Mouse (Mus musculus) embryonic facial prominence, embryonic 14.5 days (tissue): ENCODE data around the gene Med18. TPM values are rescaled to one million over a fixed set of nuclear protein-coding genes. Genes with fewer than 3 reads are reported as not detected.

Experiments
- ATAC-seq: fragments of 200-750 bp; cut with Nextera tagmentation; 2 replicates; pipeline ENCODE4 v1.8.0; 2017; ENCODE audit warnings: low read depth, moderate number of reproducible peaks, moderate TSS enrichment
- DNase-seq: peaks from one replicate; pipeline ENCODE4 v3.0.0-alpha.2; 2015; ENCODE audit warnings: low spot score
- H3K27ac ChIP-seq: fragments of 300-500 bp; sonication (generic); replicated peaks from 2 replicates; pipeline ENCODE4 v1.5.1; 2014; ENCODE audit warnings: low read depth, mild to moderate bottlenecking, low read length, moderate library complexity
- H3K27me3 ChIP-seq: fragments of 300-500 bp; sonication (generic); replicated peaks from 2 replicates; pipeline ENCODE4 v1.6.1; 2014; ENCODE audit warnings: low read length; ENCODE audit not compliant: control insufficient read depth, insufficient read depth
- H3K36me3 ChIP-seq: fragments of 300-500 bp; sonication (generic); 2 replicates; pipeline ENCODE4 v1.6.1; 2014; ENCODE audit warnings: low read length, mixed read lengths; ENCODE audit not compliant: control insufficient read depth, insufficient read depth
- H3K4me1 ChIP-seq: fragments of 300-500 bp; sonication (generic); 2 replicates; pipeline ENCODE4 v1.6.1; 2014; ENCODE audit warnings: antibody characterized with exemption, low read length; ENCODE audit not compliant: control insufficient read depth, insufficient read depth
- H3K4me2 ChIP-seq: fragments of 300-500 bp; sonication (generic); 2 replicates; pipeline ENCODE4 v1.6.1; 2014; ENCODE audit warnings: low read depth, mild to moderate bottlenecking, low read length, moderate library complexity, mixed read lengths
- H3K4me3 ChIP-seq: fragments of 300-500 bp; sonication (generic); 2 replicates; pipeline ENCODE4 v1.5.1; 2014; ENCODE audit warnings: low read depth, mild to moderate bottlenecking, low read length
- H3K9ac ChIP-seq: fragments of 300-500 bp; sonication (generic); 2 replicates; pipeline ENCODE4 v1.6.1; 2014; ENCODE audit warnings: low read depth, mild to moderate bottlenecking, low read length, moderate library complexity, mixed read lengths
- H3K9me3 ChIP-seq: fragments of 300-500 bp; sonication (generic); 2 replicates; pipeline ENCODE4 v1.6.1; 2016; ENCODE audit warnings: low read length; ENCODE audit not compliant: control insufficient read depth
- WGBS: fragments of 180-500 bp; shearing (Covaris S2); extraction: QIAGEN DNeasy Blood & Tissue Kit; methylation state at CpG from one replicate; pipeline ENCODE4 v1.1.7; 2014; 5-methylcytosine and 5-hydroxymethylcytosine counted together
- polyA plus RNA-seq: library from polyadenylated mRNA; unstranded; fragments of >200 nt; fragmentation: Nextera tagmentation; extraction: Ambion mirVana; gene quantifications from 2 replicates; pipeline ENCODE4 v1.2.1, GENCODE M21; 2014

Gene Med18
- polyA plus RNA-seq, 1 experiment from 2014 or later: 6.6 TPM

DNA sequence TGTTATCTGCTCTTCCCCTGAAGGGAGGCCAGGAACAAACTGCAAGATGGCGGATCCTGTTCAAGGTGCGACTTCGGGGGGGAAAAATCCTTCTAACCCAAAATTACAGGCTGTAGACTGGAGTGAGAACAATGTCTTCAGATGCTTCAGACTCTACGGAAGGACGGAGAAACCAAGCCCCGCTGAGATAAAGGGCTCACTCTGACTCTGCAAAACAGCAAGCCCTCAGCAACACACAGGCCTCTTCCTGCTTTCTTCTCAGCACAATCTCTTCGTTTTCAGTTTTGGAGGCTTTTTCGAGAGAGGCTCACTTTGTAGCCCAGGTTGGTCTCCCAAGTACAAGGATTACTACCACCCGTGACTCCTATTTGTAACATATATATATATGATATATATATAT, 9.7 kb upstream of the Med18 start:
- Histone ChIP-seq H3K9me3 (no peaks in the 10 kb centered on the region), H3K9ac (no peak overlapping the region), H3K36me3 (no peaks in the 10 kb centered on the region), H3K4me1 (no peaks in the 10 kb centered on the region), H3K4me2 (no peak overlapping the region), H3K4me3 (no peak overlapping the region), H3K27ac (no peak overlapping the region), H3K27me3 (no peaks in the 10 kb centered on the region)
- ATAC-seq (no peak), DNase-seq (no peak)
- WGBS: 86% methylated on average over 9 of the region's 9 CpGs

- ATAC-seq: no peak
- H3K4me3 ChIP-seq: no peak overlapping the region
- no peak overlapping the region for H3K27ac ChIP-seq
- H3K36me3 ChIP-seq: no peaks in the 10 kb centered on the region
- no peaks in the 10 kb centered on the region for H3K27me3 ChIP-seq
- no peak for DNase-seq
- H3K9ac ChIP-seq: no peak overlapping the region
- H3K9me3 ChIP-seq: no peaks in the 10 kb centered on the region
- no peak overlapping the region for H3K4me2 ChIP-seq
- WGBS: 0% methylated on average over 3 of the region's 3 CpGs
- H3K4me1 ChIP-seq: no peaks in the 10 kb centered on the region
Measured at GRCm38 (mm10) chr4:132469873-132470272, 6.2 kb upstream of the Med18 start.

DNA sequence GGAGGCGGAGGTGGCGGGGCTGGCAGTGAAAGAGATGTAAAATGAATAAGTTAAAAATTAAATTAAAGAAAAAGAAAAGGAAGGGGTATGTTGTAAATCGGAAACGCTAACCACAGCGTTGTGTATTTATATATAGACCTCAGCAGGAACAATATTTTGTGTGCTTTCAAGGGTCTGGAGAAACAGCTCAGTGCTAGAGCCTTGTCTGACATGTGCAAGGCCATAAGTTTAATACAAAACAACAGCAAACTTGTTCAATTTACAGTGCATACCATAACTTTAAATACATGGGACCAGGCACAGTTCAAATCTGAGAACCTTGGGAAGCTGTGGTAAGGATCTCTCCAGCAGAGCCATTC, 513 bp upstream of the Med18 start:
- H3K9ac ChIP-seq: peak overlapping the region; percentile 84
- peak overlapping the region; percentile 78 for H3K4me3 ChIP-seq
- 0 out of 2 replicates have a peak, but pooled peaks cover 10% of the 10 kb centered on the region for H3K4me1 ChIP-seq
- H3K4me2 ChIP-seq: peak overlapping the region; percentile 83
- ATAC-seq (peak; percentile 30), DNase-seq (no peak)
- peaks cover 23% of the 10 kb centered on the region for H3K36me3 ChIP-seq
- no peaks in the 10 kb centered on the region for H3K27me3 ChIP-seq
- H3K27ac ChIP-seq: peak overlapping the region; percentile 22
- no peaks in the 10 kb centered on the region for H3K9me3 ChIP-seq
- 2% methylated on average over 5 of the region's 5 CpGs for WGBS

DNA sequence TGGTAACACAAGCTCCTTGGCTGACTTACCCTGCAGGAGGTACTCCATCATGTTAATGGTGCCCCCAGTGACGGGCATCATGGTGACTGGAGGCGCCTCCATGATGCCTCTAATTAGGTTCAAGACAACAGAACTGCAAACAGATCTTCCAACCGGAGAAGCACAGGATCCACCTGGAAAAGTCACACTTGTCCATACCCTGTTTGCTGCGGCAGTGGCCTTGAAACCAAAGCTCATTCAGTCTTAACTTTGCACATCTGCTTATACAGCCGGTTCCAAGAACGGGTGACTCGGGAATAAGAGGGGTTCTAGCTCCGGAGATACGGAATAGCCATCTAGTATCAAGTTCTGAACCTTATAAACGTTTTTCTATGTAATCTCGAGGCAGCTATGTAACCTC, 885 bp downstream of the Med18 start:
- 8% methylated on average over 11 of the region's 11 CpGs for WGBS
- Histone ChIP-seq H3K36me3 (peaks cover 37% of the 10 kb centered on the region), H3K4me1 (0 out of 2 replicates have a peak, but pooled peaks cover 10% of the 10 kb centered on the region), H3K9me3 (no peaks in the 10 kb centered on the region), H3K27ac (peak overlapping the region; percentile 70; the same call in 1 of the 2 replicates), H3K27me3 (no peaks in the 10 kb centered on the region), H3K9ac (peak overlapping the region; percentile 84), H3K4me2 (peak overlapping the region; percentile 83), H3K4me3 (peak overlapping the region; percentile 78)
- DNase-seq (no peak), ATAC-seq (no peak)

DNA sequence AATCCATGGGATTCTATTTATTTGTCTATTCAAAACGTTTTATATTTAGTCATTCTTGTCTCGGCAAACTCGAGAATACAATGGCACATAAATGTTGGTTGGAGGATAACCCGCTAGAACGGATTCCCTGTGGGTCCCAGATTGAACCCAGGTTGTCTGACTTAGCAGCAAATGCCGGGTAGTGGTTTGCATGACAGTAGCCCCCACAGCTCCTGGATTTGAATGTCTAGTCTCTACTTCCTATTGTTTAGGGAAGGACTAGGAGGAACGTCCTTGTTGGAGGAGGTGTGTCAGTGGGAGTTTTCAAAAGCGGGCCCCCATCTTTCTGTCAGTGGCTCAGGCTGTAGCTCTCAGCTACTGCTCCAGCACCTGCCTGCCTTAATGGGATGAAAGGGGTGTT, 3.5 kb downstream of the Med18 start:
- no peak overlapping the region for H3K27ac ChIP-seq
- H3K4me1 ChIP-seq: 0 out of 2 replicates have a peak, but pooled peaks cover 10% of the 10 kb centered on the region
- DNase-seq: no peak
- H3K36me3 ChIP-seq: peaks cover 49% of the 10 kb centered on the region
- no peak overlapping the region for H3K9ac ChIP-seq
- 91% methylated on average over 8 of the region's 8 CpGs for WGBS
- no peaks in the 10 kb centered on the region for H3K9me3 ChIP-seq
- H3K27me3 ChIP-seq: no peaks in the 10 kb centered on the region
- ATAC-seq: no peak
- H3K4me3 ChIP-seq: no peak overlapping the region
- H3K4me2 ChIP-seq: no peak overlapping the region

DNA sequence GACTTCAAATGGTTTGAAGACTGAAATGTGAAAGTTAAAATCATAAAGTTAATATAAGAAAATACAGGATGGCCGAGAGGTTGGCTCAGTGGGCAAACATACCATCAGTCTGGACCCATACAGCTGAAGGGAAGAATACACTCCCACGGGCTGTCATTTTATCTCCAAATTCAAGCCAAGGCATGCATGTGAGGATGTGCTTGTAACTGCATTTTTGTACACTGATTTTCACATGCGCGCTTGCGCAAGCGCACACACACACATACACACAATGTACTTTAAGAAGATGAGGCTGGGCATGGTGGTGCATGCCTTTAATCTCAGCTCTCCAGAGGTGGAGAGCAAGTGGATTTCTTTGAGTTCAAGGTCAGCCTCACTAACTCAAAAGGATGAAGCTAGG, 8.2 kb downstream of the Med18 start:
- no peaks in the 10 kb centered on the region for H3K9me3 ChIP-seq
- H3K4me1 ChIP-seq: no peaks in the 10 kb centered on the region
- H3K9ac ChIP-seq: no peak overlapping the region
- 86% methylated on average over 6 of the region's 6 CpGs for whole genome bisulfite sequencing
- ATAC-seq: peak; percentile 50; the same call in 1 of the 2 replicates
- DNase-seq: peak; percentile 57
- H3K27me3 ChIP-seq: no peaks in the 10 kb centered on the region
- peaks cover 39% of the 10 kb centered on the region for H3K36me3 ChIP-seq
- no peak overlapping the region for H3K4me3 ChIP-seq
- H3K27ac ChIP-seq: peak overlapping the region; percentile 67
- no peak overlapping the region for H3K4me2 ChIP-seq

DNA sequence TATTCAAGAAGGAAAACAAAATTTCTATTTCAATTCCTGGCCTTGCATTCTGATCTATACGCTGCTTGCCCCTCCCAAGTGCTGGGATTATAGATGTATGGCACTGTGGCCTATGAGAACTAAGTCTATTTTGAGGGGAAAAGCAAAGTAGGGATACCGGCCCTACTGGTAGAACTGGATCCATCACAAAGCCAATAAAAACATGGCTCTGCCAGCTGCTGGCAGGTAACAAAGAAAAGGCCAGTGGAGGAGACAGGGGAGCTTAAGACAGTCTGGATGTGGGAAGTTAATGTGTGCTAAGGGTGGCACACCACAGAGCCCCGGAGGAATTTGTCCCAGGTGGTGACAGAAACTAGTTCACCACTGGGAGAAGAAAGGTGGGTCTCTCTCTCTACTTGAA, 8.6 kb downstream of the Med18 start:
- Histone ChIP-seq H3K4me3 (no peak overlapping the region), H3K36me3 (peaks cover 35% of the 10 kb centered on the region), H3K27me3 (no peaks in the 10 kb centered on the region), H3K9me3 (no peaks in the 10 kb centered on the region), H3K9ac (no peak overlapping the region), H3K4me2 (no peak overlapping the region), H3K4me1 (no peaks in the 10 kb centered on the region), H3K27ac (peak overlapping the region; percentile 67)
- DNase-seq: peak; percentile 78
- 66% methylated on average over 3 of the region's 3 CpGs for WGBS
- peak; percentile 90 for ATAC-seq

DNA sequence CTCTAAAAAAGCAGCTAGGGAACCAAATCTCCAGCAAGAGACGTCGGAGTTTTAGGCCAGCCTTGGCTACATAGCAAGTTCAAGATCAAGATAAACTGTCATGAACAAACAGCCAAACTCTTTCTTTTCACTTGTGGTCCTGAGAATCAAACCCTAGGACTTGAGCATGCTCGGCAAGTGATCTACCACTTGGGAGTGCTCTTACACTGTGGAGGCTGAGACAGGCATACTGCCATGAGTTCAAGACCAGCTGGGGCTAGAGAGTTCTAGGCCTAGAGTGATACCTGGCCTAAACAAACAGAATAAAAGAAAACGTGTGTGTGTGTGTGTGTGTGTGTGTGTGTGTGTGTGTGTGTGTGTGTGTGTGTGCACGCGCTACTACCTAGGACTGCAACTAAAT, 9.5 kb downstream of the Med18 start:
- ATAC-seq (no peak), DNase-seq (no peak)
- no peaks in the 10 kb centered on the region for H3K9me3 ChIP-seq
- H3K27me3 ChIP-seq: no peaks in the 10 kb centered on the region
- H3K27ac ChIP-seq: no peak overlapping the region
- H3K9ac ChIP-seq: no peak overlapping the region
- no peak overlapping the region for H3K4me3 ChIP-seq
- 82% methylated on average over 6 of the region's 6 CpGs for whole genome bisulfite sequencing
- no peak overlapping the region for H3K4me2 ChIP-seq
- peaks cover 26% of the 10 kb centered on the region for H3K36me3 ChIP-seq
- no peaks in the 10 kb centered on the region for H3K4me1 ChIP-seq

DNA sequence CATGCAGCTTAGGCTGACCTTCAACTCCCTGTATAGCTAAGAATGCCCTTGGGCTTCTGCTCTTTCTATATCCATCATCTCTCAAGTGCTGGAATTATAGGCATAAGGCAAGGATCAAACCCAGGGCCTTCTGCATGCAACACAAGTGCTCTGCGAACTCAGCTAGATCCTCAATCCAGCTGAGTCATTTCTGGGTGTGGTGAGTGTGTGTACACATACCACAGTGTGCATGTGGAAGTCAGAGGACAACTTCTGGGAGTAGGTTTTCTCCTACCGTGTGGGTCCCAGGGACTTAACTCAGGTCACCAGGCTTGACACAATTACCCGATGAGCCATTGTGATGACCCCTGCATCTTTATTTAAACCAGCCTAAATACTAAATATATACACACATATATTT, 13.9 kb downstream of the Med18 start:
- Histone ChIP-seq H3K4me1 (no peaks in the 10 kb centered on the region), H3K27ac (no peak overlapping the region), H3K4me2 (no peak overlapping the region), H3K36me3 (no peaks in the 10 kb centered on the region), H3K9me3 (no peaks in the 10 kb centered on the region), H3K4me3 (no peak overlapping the region), H3K9ac (no peak overlapping the region), H3K27me3 (no peaks in the 10 kb centered on the region)
- DNase-seq: no peak
- ATAC-seq: no peak
- whole genome bisulfite sequencing: 77% methylated on average over 3 of the region's 3 CpGs
